Mouse (Mus musculus): ENCODE results near the gene Hlcs.
"Not testable (repeated sequence)": the region's sequence is repeated elsewhere in the genome, so short reads cannot be mapped to it uniquely, and the experiment has no call there.

Gene Hlcs

DNA sequence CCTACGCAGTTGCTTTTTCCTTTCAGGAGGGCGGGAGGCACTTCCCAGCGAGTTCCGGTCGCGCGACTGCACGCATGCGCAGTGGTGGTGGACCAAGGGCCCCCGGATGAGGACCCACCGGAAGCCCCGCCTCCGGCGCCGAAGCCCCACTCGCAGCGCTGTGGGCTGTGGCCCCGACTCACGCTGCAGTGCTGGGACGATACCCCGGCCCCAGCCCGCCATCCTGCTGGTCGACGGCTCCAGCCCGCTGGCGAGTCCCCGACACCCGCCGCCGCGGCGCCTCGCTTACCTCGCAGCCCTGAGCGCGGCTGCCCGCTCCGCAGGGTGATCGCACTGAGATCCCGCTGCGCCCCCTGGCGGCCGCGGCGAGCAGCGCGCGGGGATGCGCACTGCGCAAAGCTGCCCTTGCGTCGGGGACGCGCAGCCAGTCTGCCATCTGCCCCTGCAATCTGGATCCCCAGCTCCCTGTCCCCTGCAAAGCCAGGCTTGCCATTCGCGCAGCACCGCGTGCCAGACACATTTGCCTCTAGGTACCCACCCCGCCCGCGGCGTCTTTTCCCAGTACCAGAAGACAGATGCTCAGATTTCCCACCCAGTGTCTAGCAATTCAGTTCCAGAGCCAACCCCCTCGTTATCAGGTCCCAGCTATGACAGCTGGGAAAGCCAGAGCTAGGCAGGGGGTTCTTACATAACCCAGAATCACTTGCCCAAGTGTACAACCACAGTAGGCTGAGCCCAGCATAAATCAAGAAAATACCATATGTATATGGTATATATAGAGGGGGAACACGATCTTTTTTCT, at the start of gene Hlcs:
Gene Hlcs, minus strand, starts transcription at position 343 of the 802 bp plus-strand sequence.
- peak; percentile 94 for DNase-seq

- no peak for DNase-seq
Observed at GRCm38 (mm10) chr16:94362174-94362873, 49.0 kb upstream of the Hlcs start.

DNA sequence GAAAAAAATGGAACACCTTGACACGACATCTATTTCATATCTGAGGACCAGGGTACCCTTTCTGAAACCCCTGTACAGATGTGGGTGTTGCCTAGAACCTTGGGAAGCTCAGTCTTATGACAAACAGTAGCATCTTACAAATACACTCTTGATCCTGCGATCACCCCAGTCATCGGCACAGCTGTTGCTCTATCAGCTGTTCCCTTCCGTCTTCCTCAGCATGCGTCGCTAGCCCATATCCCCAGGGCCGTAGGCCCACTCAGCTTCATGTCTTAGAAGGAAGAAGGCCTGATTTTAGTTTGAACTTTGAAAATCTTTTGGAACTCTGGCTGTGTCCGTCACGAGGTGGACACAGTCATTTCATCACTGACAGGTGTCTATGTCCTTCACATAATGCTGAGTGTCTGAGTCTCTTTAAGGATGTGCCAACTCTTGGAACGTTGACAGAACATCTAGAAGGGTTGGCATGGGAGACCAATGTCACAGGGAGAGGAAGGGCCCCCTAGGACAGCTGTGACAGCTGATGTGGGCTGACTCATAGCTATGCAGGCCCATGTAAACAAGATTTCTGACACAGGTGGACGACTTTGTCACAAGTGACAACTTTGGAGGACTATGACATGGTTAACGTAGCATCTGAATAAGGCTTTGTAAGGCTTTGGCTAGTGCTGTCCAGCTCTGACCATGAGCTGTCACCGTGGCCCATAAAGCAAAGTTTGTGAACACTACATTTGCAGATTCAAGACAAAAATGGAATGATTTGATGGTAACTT, 47.4 kb upstream of the Hlcs start:
- DNase-seq = no peak

DNA sequence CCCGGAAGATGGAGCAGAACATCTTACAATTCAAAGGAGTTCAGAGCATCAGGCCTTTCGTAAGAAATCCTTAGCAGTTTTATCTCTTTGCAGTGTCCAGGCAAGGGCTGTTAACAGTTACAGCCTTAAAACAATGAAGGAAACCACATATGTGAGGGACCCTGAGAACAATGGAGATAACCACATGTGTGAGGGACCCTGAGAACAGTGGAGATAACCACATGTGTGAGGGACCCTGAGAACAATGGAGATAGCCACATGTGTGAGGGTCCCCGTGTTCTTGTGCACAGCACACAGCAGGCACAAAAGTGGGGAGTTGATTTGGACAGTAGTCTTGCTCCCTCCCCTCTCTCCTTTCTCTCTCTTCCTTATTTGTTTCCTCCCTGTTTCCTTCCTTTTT, 44.7 kb upstream of the Hlcs start:
- DNase-seq = no peak

GRCm38 (mm10) chr16:94356776-94357494, 43.6 kb upstream of the Hlcs start:
- no peak for DNase-seq

GRCm38 (mm10) chr16:94356046-94356445, 42.7 kb upstream of the Hlcs start:
- no peak for DNase-seq

DNA sequence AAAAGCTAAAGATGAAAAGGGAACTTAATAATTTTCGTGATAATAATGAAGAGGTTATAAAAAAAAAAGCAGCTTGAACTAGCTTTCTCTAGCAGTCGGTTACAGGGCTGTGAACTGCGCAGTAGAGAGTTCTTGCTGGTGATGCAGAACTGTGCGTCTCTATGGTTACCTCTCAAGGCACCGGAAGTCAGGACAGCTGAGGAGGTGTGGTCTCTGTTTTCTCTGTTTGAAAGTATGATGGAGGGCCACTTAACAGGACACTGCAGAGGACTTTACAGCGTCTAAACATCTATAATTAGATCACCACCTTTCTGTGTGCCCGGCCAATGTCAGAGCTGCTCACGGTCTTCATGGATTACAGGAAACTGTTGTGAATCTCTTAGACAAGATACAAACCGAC, 41.1 kb upstream of the Hlcs start:
- DNase-seq = peak in 1 of 2 experiments; percentile 32

- no peak for DNase-seq
Observed at GRCm38 (mm10) chr16:94350287-94350677, 36.9 kb upstream of the Hlcs start.

- no peak for DNase-seq
Observed at GRCm38 (mm10) chr16:94349588-94350286, 36.4 kb upstream of the Hlcs start.

- DNase-seq = no peak
Observed at GRCm38 (mm10) chr16:94348779-94349178, 35.4 kb upstream of the Hlcs start.

- DNase-seq = no peak
Observed at GRCm38 (mm10) chr16:94347080-94347731, 33.8 kb upstream of the Hlcs start.

- no peak for DNase-seq
Observed at GRCm38 (mm10) chr16:94345733-94346132, 32.4 kb upstream of the Hlcs start.

DNA sequence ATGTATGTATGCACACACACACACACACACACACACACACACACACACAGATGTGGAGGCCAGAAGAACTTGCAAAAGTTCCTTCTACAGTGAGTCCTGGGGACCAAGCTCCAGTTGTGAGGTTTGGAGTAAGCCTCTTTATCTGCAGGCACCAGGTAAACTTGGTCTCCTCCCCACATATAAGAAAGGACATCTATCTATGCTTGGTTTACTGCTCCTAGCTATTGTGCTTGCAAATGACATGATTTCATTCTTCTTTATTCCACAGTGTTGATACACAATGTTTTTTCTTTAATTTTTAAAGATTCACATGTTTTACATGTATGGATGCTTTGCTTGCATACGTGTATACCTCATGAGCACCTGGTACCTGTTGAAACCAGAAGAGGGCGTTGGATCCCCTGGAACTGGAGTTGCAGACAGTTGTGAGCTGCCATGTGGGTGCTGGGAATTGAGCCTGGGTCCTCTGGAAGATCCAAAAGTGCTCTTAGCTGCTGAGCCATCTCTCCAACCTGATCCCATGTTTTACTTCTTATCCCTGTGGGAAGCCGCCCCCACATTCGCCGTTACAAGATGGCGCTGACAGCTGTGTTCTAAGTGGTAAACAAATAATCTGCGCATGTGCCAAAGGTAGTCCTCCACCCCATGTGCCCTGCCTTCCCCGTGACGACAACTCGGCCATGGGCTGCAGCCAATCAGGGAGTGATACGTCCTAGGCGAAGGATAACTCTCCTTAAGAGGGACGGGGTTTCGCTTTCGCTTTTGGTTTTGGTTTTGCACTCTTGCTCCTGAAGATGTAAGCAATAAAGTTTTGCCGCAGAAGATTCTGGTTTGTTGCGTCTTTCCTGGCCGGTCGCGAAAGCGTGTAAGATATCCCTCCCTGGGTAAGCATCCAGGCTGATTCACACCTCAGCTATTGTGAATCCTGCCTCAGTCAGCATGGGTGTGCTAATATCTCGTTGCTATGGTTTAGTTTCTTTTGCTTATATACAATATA, 26.1 kb upstream of the Hlcs start:
- not testable (repeated sequence) for DNase-seq

- DNase-seq = no peak
Observed at GRCm38 (mm10) chr16:94335656-94336055, 22.3 kb upstream of the Hlcs start.

DNA sequence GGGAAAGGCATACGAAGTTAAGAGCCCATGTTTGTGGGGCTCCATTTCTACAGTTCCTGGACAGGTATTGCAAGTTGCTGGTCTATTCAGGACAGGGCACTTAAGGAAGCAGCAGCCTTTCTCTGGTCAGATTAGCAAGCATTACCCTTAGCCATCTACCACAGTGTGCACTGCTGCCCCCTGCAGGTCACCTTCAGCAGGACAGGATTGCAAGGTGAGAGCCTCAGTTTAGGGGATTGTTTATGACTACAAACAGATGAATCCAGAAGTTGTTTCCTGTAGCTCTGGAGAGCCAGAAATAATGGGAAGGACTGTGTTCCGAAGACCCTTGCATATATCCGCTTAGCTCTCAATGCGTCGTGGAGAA, 18.5 kb upstream of the Hlcs start:
- DNase-seq = peak in 1 of 2 experiments; percentile 27

DNA sequence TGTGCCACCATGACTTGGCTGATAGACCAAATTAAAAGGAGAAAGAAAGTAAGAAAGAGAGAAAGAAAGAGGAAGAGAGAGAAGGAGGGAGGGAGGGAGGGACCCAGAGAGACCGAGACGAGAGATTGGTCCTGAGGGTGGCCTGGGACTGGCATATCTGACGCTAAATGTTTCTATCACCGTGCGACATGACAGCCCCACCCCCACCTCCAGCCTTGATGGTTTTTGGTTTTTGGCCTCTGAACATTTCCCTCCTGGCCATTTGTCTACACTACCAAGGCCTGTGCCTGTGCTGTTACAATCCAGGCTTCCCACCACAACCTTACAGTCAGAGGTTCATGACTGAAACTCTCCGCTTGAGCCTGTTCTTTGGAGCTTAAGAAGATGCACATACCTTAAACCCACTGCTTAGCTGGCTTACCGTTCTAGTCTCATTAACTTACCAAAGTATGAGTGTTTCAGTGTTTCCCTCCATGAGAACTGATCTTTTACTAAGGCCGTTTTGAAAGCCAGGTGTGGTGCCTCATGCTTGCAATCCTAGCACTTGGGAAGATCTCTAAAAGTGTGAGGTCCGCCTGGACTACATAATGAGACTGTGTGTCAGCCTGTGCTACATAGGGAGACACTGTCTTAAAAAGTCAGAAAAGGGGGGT, 18.0 kb upstream of the Hlcs start:
- no peak for DNase-seq

DNA sequence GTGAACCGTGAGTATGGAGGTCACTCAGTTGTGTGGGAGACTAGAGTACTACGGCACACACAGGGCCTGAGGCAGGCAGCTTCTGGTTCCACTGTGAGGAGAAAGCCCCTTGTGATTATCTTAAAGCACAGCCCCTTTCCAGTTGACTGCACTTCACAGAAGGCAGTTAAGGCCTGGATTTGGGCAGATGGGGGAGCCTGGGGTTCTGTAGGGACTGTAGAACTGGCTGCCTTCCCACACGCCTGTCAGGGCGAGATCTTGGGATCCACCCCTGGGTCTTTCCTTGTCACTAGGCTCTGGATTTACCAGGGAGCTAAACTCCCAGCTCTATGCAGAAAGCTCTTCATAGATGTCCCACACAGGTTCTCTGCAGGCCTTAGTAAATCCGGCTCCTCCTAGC, 17.1 kb upstream of the Hlcs start:
- no peak for DNase-seq

DNA sequence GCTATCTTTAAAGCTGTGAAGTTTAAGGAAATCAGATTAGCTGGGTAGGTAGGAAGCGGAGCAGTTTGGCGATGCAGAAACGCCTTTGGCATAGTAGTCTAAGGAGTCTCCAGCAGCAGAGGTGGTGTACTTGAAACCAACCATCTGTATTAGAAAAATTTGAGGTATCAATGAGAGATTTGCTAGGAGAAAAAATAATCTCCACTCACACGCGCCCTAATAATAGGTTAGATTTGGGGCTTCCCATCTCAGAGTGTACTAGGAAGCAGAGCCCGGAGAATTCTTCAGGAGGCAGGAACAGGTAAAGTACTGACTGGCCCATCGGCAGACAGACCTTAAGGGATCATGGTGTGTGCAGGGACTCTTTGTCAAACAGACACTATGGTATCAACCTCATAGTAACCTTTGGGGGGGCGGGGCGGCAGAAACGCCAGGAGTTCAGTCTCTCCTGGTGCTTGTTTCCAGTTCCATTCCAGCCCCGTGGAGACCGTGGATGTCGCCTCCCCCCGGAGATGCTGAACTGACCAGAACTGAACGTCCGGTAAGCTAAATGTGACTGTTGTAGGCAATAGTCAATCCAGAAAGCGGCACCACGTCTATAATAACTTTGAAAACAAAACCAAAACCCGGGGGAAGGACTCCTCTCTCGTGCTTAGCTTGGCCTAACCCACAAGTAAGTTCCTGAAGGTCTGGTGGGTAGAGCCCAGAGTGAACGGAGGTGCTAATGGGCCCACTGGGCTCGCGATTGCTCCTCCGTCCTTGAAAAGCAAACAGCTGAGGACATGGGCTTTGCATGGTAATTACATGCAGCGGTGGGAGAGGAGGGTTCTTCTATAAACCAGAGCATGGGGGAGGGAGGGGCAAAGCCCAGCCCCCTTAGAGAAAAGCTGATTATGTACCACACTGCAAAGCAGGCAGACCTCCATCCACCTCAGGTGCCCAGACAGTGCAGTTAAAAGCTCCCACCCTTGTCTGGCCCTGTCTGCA, 15.8 kb upstream of the Hlcs start:
- no peak for DNase-seq
